Mouse (Mus musculus) C2C12 (cell line): ENCODE measurements around the gene Gm20696.

Source experiments
- CEBPB ChIP-seq: IDR thresholded peaks from one replicate; pipeline ENCODE4 v1.6.1; 2011; ENCODE audit warnings: low read depth, mild to moderate bottlenecking, control low read depth, moderate library complexity
- CTCF ChIP-seq: IDR thresholded peaks from one replicate; pipeline ENCODE4 v1.5.1; 2011; ENCODE audit not compliant: control insufficient read depth, insufficient read depth, insufficient read length
- USF1 ChIP-seq: IDR thresholded peaks from one replicate; pipeline ENCODE4 v1.6.1; 2011; ENCODE audit warnings: low read depth, mild to moderate bottlenecking, control low read depth, moderate library complexity

DNA sequence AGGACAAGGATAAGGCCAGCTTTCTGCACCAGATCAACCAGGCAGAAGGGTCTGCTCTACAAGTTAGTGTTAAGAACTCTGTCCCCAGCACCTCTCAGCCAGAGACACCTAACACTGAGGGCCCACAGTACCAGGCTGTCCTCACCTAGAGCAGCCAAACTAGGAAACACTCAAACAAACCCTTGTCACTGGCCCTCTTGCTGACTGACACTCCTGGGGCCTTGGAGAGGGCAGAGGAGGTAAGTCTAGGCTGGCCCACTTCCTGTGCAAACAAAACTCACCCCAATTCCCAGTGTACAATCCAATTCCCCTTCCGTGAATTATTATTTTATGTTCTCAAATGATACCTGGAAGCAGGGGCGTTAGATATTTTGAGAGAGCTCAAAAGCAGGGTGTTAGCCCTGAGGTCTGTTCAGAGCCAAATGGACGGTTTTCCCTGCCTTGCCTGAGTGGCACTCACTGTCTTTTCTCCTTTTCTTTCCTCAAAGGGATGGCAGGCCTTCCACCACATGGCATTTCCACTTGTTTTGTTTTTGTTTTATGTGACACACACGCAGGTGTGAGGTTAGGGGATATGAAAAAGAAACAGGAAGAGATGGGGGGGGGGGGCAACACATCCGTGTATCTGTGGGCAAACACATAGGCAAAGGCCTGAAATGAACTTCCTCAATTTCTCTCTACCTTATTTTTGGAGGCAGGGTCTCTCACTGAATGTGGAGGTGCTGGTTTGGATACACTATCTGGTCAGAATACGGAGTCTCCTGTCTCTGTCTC, 363.7 kb downstream of the Gm20696 start:
- TF ChIP-seq CTCF (no peak), CEBPB (no peak), USF1 (no peak)
